Mouse (Mus musculus) neural tube, embryonic 12.5 days (tissue): ENCODE data around the gene Sptbn2. TPM values are rescaled to one million over a fixed set of nuclear protein-coding genes. Genes with fewer than 3 reads are reported as not detected.

ENCODE experiments used
- ATAC-seq: fragments of 200-750 bp; cut with Nextera tagmentation; 2 replicates; pipeline ENCODE4 v1.8.0; 2017; ENCODE audit warnings: low read depth, mild to moderate bottlenecking, moderate TSS enrichment, moderate library complexity; ENCODE audit not compliant: low FRiP score
- H3K27ac ChIP-seq: fragments of 300-500 bp; sonication (generic); 2 replicates; pipeline ENCODE4 v1.5.1; 2016
- H3K27me3 ChIP-seq: fragments of 300-500 bp; sonication (generic); replicated peaks from 2 replicates; pipeline ENCODE4 v1.6.1; 2016; ENCODE audit warnings: mild to moderate bottlenecking
- H3K36me3 ChIP-seq: fragments of 300-500 bp; sonication (generic); 2 replicates; pipeline ENCODE4 v1.6.1; 2016; ENCODE audit warnings: mild to moderate bottlenecking
- H3K4me1 ChIP-seq: fragments of 300-500 bp; sonication (generic); 2 replicates; pipeline ENCODE4 v1.6.1; 2016
- H3K4me2 ChIP-seq: fragments of 300-500 bp; sonication (generic); replicated peaks from 2 replicates; pipeline ENCODE4 v1.6.1; 2016; ENCODE audit warnings: mild to moderate bottlenecking
- H3K4me3 ChIP-seq: fragments of 300-500 bp; sonication (generic); 2 replicates; pipeline ENCODE4 v1.5.1; 2016
- H3K9ac ChIP-seq: fragments of 300-500 bp; sonication (generic); 2 replicates; pipeline ENCODE4 v1.6.1; 2016; ENCODE audit warnings: mild to moderate bottlenecking
- H3K9me3 ChIP-seq: fragments of 300-500 bp; sonication (generic); 2 replicates; pipeline ENCODE4 v1.6.1; 2016; ENCODE audit warnings: mild to moderate bottlenecking
- WGBS: fragments of 180-500 bp; shearing (Covaris S2); methylation state at CpG from one replicate; pipeline ENCODE4 v1.1.7; 2016; 5-methylcytosine and 5-hydroxymethylcytosine counted together
- polyA plus RNA-seq: library from polyadenylated mRNA; unstranded; fragments of >200 nt; fragmentation: Nextera tagmentation; extraction: Ambion mirVana; gene quantifications from 2 replicates; pipeline ENCODE4 v1.2.1, GENCODE M21; 2016

Sptbn2 gene
- polyA plus RNA-seq, result 39.5 and 41.8 TPM in 2 replicates

- H3K4me3 ChIP-seq, result peak within 1 kb of the TSS; percentile 78
- ATAC-seq, result peak; percentile 35; the same call in 1 of the 2 replicates
- 0 out of 2 replicates have a peak, but pooled peaks cover 3% of the 10 kb centered on the region for H3K27me3 ChIP-seq
- peak within 1 kb of the TSS; percentile 84 for H3K4me2 ChIP-seq
- peak within 1 kb of the TSS; percentile 90 for H3K27ac ChIP-seq
- peak within 1 kb of the TSS; percentile 94 for H3K9ac ChIP-seq
- no peaks in the 10 kb centered on the region for H3K9me3 ChIP-seq
- H3K4me1 ChIP-seq, result peaks cover 33% of the 10 kb centered on the region
- H3K36me3 ChIP-seq, result no peaks in the 10 kb centered on the region
- WGBS, result 9% methylated on average over 13 of the region's 13 CpGs
Measured at GRCm38 (mm10) chr19:4711098-4711600, at the start of gene Sptbn2. Sptbn2 (plus strand) TSS chr19:4711167.

- no peak overlapping the region for H3K4me2 ChIP-seq
- H3K9me3 ChIP-seq, result no peaks in the 10 kb centered on the region
- no peaks in the 10 kb centered on the region for H3K36me3 ChIP-seq
- H3K4me3 ChIP-seq, result no peak overlapping the region
- H3K27ac ChIP-seq, result no peak overlapping the region
- H3K9ac ChIP-seq, result no peak overlapping the region
- no peaks in the 10 kb centered on the region for H3K4me1 ChIP-seq
- ATAC-seq, result no peak
- H3K27me3 ChIP-seq, result no peaks in the 10 kb centered on the region
Measured at GRCm38 (mm10) chr19:4666815-4667214, 44.2 kb upstream of the Sptbn2 start.

- no peaks in the 10 kb centered on the region for H3K9me3 ChIP-seq
- 81% methylated on average over 4 of the region's 4 CpGs for WGBS
- no peaks in the 10 kb centered on the region for H3K4me1 ChIP-seq
- H3K27me3 ChIP-seq, result no peaks in the 10 kb centered on the region
- no peaks in the 10 kb centered on the region for H3K36me3 ChIP-seq
- no peak overlapping the region for H3K4me3 ChIP-seq
- no peak overlapping the region for H3K9ac ChIP-seq
- ATAC-seq, result no peak
- no peak overlapping the region for H3K4me2 ChIP-seq
- H3K27ac ChIP-seq, result no peak overlapping the region
Measured at GRCm38 (mm10) chr19:4670776-4671175, 40.2 kb upstream of the Sptbn2 start.

- WGBS, result 59% methylated on average over 6 of the region's 6 CpGs
- no peak for ATAC-seq
- no peak overlapping the region for H3K9ac ChIP-seq
- no peaks in the 10 kb centered on the region for H3K4me1 ChIP-seq
- no peaks in the 10 kb centered on the region for H3K27me3 ChIP-seq
- no peak overlapping the region for H3K4me3 ChIP-seq
- no peaks in the 10 kb centered on the region for H3K9me3 ChIP-seq
- no peaks in the 10 kb centered on the region for H3K36me3 ChIP-seq
- H3K4me2 ChIP-seq, result no peak overlapping the region
- no peak overlapping the region for H3K27ac ChIP-seq
Measured at GRCm38 (mm10) chr19:4672401-4672800, 38.6 kb upstream of the Sptbn2 start.

GRCm38 (mm10) chr19:4694346-4694745, 16.6 kb upstream of the Sptbn2 start:
- Histone ChIP-seq H3K27ac (no peak overlapping the region), H3K9ac (no peak overlapping the region), H3K27me3 (peaks cover 17% of the 10 kb centered on the region), H3K4me3 (no peak overlapping the region), H3K4me2 (no peak overlapping the region), H3K36me3 (no peaks in the 10 kb centered on the region), H3K9me3 (no peaks in the 10 kb centered on the region), H3K4me1 (peaks cover 7% of the 10 kb centered on the region; the same call in 1 of the 2 replicates)
- no peak for ATAC-seq
- WGBS, result 66% methylated on average over 3 of the region's 3 CpGs

GRCm38 (mm10) chr19:4697121-4697520, 13.8 kb upstream of the Sptbn2 start:
- Histone ChIP-seq H3K4me3 (no peak overlapping the region), H3K9me3 (no peaks in the 10 kb centered on the region), H3K36me3 (no peaks in the 10 kb centered on the region), H3K4me1 (peaks cover 7% of the 10 kb centered on the region; the same call in 1 of the 2 replicates), H3K9ac (no peak overlapping the region), H3K27me3 (peaks cover 36% of the 10 kb centered on the region), H3K27ac (no peak overlapping the region), H3K4me2 (no peak overlapping the region)
- 87% methylated on average over 3 of the region's 3 CpGs for WGBS
- no peak for ATAC-seq

- no peak for ATAC-seq
- Histone ChIP-seq H3K4me1 (peaks cover 7% of the 10 kb centered on the region; the same call in 1 of the 2 replicates), H3K9ac (no peak overlapping the region), H3K27me3 (peaks cover 36% of the 10 kb centered on the region), H3K9me3 (no peaks in the 10 kb centered on the region), H3K27ac (0 out of 2 replicates have a peak overlapping the region, but pooled peaks have one; percentile 37), H3K36me3 (no peaks in the 10 kb centered on the region), H3K4me3 (peak overlapping the region; percentile 56), H3K4me2 (peak overlapping the region; percentile 82)
- WGBS, result 75% methylated on average over 9 of the region's 9 CpGs
Measured at GRCm38 (mm10) chr19:4697721-4698120, 13.2 kb upstream of the Sptbn2 start.

GRCm38 (mm10) chr19:4698205-4698677, 12.7 kb upstream of the Sptbn2 start, which contains the start of gene Gm960:
Gm960 (minus strand) TSS chr19:4698668.
- ATAC-seq, result peak; percentile 79
- peak within 1 kb of the TSS; percentile 37; the same call in 1 of the 2 replicates for H3K27ac ChIP-seq
- H3K9me3 ChIP-seq, result no peaks in the 10 kb centered on the region
- H3K4me3 ChIP-seq, result peak within 1 kb of the TSS; percentile 56
- WGBS, result under 1% methylated on average over 40 of the region's 40 CpGs
- H3K4me1 ChIP-seq, result peaks cover 7% of the 10 kb centered on the region; the same call in 1 of the 2 replicates
- peaks cover 36% of the 10 kb centered on the region for H3K27me3 ChIP-seq
- H3K9ac ChIP-seq, result peak within 1 kb of the TSS; percentile 64
- H3K4me2 ChIP-seq, result peak within 1 kb of the TSS; percentile 82
- no peaks in the 10 kb centered on the region for H3K36me3 ChIP-seq

- WGBS, result 38% methylated on average over 8 of the region's 8 CpGs
- no peaks in the 10 kb centered on the region for H3K9me3 ChIP-seq
- H3K9ac ChIP-seq, result no peak overlapping the region
- H3K4me3 ChIP-seq, result peak overlapping the region; percentile 56; the same call in 1 of the 2 replicates
- ATAC-seq, result no peak
- peaks cover 36% of the 10 kb centered on the region for H3K27me3 ChIP-seq
- H3K36me3 ChIP-seq, result no peaks in the 10 kb centered on the region
- peaks cover 7% of the 10 kb centered on the region; the same call in 1 of the 2 replicates for H3K4me1 ChIP-seq
- no peak overlapping the region for H3K27ac ChIP-seq
- H3K4me2 ChIP-seq, result peak overlapping the region; percentile 82
Measured at GRCm38 (mm10) chr19:4698856-4699255, 12.1 kb upstream of the Sptbn2 start.

- H3K4me1 ChIP-seq, result peaks cover 7% of the 10 kb centered on the region; the same call in 1 of the 2 replicates
- H3K36me3 ChIP-seq, result no peaks in the 10 kb centered on the region
- WGBS, result 24% methylated on average over 5 of the region's 5 CpGs
- no peak overlapping the region for H3K4me2 ChIP-seq
- no peak overlapping the region for H3K27ac ChIP-seq
- ATAC-seq, result no peak
- H3K9ac ChIP-seq, result no peak overlapping the region
- H3K9me3 ChIP-seq, result no peaks in the 10 kb centered on the region
- no peak overlapping the region for H3K4me3 ChIP-seq
- peaks cover 31% of the 10 kb centered on the region for H3K27me3 ChIP-seq
Measured at GRCm38 (mm10) chr19:4699821-4700220, 11.1 kb upstream of the Sptbn2 start.

GRCm38 (mm10) chr19:4700656-4701055, 10.3 kb upstream of the Sptbn2 start:
- Histone ChIP-seq H3K4me2 (no peak overlapping the region), H3K27me3 (peaks cover 31% of the 10 kb centered on the region), H3K36me3 (no peaks in the 10 kb centered on the region), H3K9ac (no peak overlapping the region), H3K27ac (no peak overlapping the region), H3K4me3 (no peak overlapping the region), H3K4me1 (peaks cover 7% of the 10 kb centered on the region; the same call in 1 of the 2 replicates), H3K9me3 (no peaks in the 10 kb centered on the region)
- WGBS, result 55% methylated on average over 8 of the region's 8 CpGs
- ATAC-seq, result no peak

- ATAC-seq, result no peak
- H3K4me2 ChIP-seq, result no peak overlapping the region
- peaks cover 31% of the 10 kb centered on the region for H3K27me3 ChIP-seq
- H3K9me3 ChIP-seq, result no peaks in the 10 kb centered on the region
- H3K36me3 ChIP-seq, result no peaks in the 10 kb centered on the region
- no peak overlapping the region for H3K4me3 ChIP-seq
- WGBS, result 75% methylated on average over 7 of the region's 7 CpGs
- peaks cover 7% of the 10 kb centered on the region; the same call in 1 of the 2 replicates for H3K4me1 ChIP-seq
- no peak overlapping the region for H3K27ac ChIP-seq
- no peak overlapping the region for H3K9ac ChIP-seq
Measured at GRCm38 (mm10) chr19:4701221-4701620, 9.7 kb upstream of the Sptbn2 start.

- 87% methylated on average over 10 of the region's 10 CpGs for WGBS
Measured at GRCm38 (mm10) chr19:4708765-4709164, 2.2 kb upstream of the Sptbn2 start.

More at GRCm38 (mm10) chr19:4708765-4709164, 2.2 kb upstream of the Sptbn2 start:
- Histone ChIP-seq H3K4me1 (peaks cover 19% of the 10 kb centered on the region), H3K27me3 (0 out of 2 replicates have a peak, but pooled peaks cover 3% of the 10 kb centered on the region), H3K27ac (no peak overlapping the region), H3K9me3 (no peaks in the 10 kb centered on the region), H3K4me3 (no peak overlapping the region), H3K9ac (no peak overlapping the region), H3K4me2 (no peak overlapping the region), H3K36me3 (no peaks in the 10 kb centered on the region)
- no peak for ATAC-seq
